In genomic region chr9:7173756-7174155, GRCm38 (mm10) we compare ENCODE assay signal across 17 mouse cellular contexts.
"Had no signal": no experiment of that assay in that cellular context is flagged by ENCODE, and none has a peak within 500 bp of the region (broad histone marks: within the 10 kb centered on the region; RNA-seq: fewer than 3 reads in every experiment).

No protein-coding gene starts in this region.

- H3K4me1 ChIP-seq: stomach, embryonic 15.5 days had no signal

- H3K27ac ChIP-seq: lung, embryonic 15.5 days; macrophage; midbrain, embryonic 13.5 days; midbrain, embryonic 15.5 days; neural tube, embryonic 12.5 days; stomach, embryonic 15.5 days; stomach, postnatal 0 days had no signal

- H3K9me3 ChIP-seq: lung, embryonic 15.5 days; megakaryocyte, embryonic 14.5 days; midbrain, embryonic 13.5 days; midbrain, embryonic 15.5 days; neural tube, embryonic 12.5 days; stomach, embryonic 15.5 days had no signal

- H3K4me3 ChIP-seq: lung, embryonic 15.5 days; megakaryocyte, embryonic 14.5 days; midbrain, embryonic 13.5 days; midbrain, embryonic 15.5 days; neural tube, embryonic 12.5 days; stomach, embryonic 15.5 days had no signal

- H3K27me3 ChIP-seq: lung, embryonic 15.5 days; megakaryocyte, embryonic 14.5 days; midbrain, embryonic 13.5 days; midbrain, embryonic 15.5 days; neural tube, embryonic 12.5 days; stomach, embryonic 15.5 days had no signal

- ATAC-seq: lung, postnatal 0 days; midbrain, embryonic 13.5 days; midbrain, embryonic 15.5 days had no signal

- DNase-seq: lung, adult 2 months; lung, postnatal 14 days; lung, postnatal 36 days; right cerebral cortex, postnatal 14 days; thymus, adult 2 months; thymus, postnatal 25 days; thymus, postnatal 4 days had no signal

- H3K4me2 ChIP-seq: lung, embryonic 15.5 days; midbrain, embryonic 11.5 days; midbrain, embryonic 13.5 days; midbrain, embryonic 15.5 days; neural tube, embryonic 12.5 days; stomach, embryonic 15.5 days had no signal

- H3K36me3 ChIP-seq: lung, embryonic 15.5 days; stomach, embryonic 15.5 days had no signal

- H3K9ac ChIP-seq: lung, embryonic 15.5 days; midbrain, embryonic 13.5 days; midbrain, embryonic 15.5 days; neural tube, embryonic 12.5 days; stomach, embryonic 15.5 days had no signal
